Mouse (Mus musculus) B cell, adult 62 days (primary cell): ENCODE measurements around the gene Tas2r131. TPM values are rescaled to one million over a fixed set of nuclear protein-coding genes. Genes with fewer than 3 reads are reported as not detected.

Source experiments
- total RNA-seq: library from RNA; stranded (reverse); gene quantifications from 4 replicates; pipeline ENCODE4 v1.2.4, GENCODE M21; 2023

The Tas2r131 gene
- not detected in 4 replicates for total RNA-seq

GRCm38 (mm10) chr6:132957819-132958218 is at the start of gene Tas2r131:
Gene Tas2r131, minus strand, starts transcription at chr6:132957919.

GRCm38 (mm10) chr6:132980865-132981264 is 23.1 kb upstream of the Tas2r131 start, which contains the start of gene Tas2r109:
Gene Tas2r109, minus strand, starts transcription at chr6:132980965.

GRCm38 (mm10) chr6:132950802-132951201 is 6.9 kb downstream of the Tas2r131 start, which contains the start of gene Tas2r129:
Gene Tas2r129, plus strand, starts transcription at chr6:132951102.

GRCm38 (mm10) chr6:132909351-132909750 is 48.4 kb downstream of the Tas2r131 start, which contains the start of gene Tas2r125:
Gene Tas2r125, plus strand, starts transcription at chr6:132909651.

Other genes starting within 250 kb of the Tas2r131 start
- gene Tas2r122, start 246.0 kb downstream of the Tas2r131 start, total RNA-seq: not detected in 4 replicates
- not detected in 4 replicates for gene Tas2r115, start 219.9 kb downstream of the Tas2r131 start, total RNA-seq
- not detected in 4 replicates for gene Tas2r124, start 203.2 kb downstream of the Tas2r131 start, total RNA-seq
- not detected in 4 replicates for gene Tas2r102, start 195.8 kb downstream of the Tas2r131 start, total RNA-seq
- gene Tas2r136, start 179.8 kb downstream of the Tas2r131 start, total RNA-seq: not detected in 4 replicates
- gene Tas2r117, start 155.1 kb downstream of the Tas2r131 start, total RNA-seq: not detected in 4 replicates
- gene Tas2r123, start 110.8 kb downstream of the Tas2r131 start, total RNA-seq: not detected in 4 replicates
- not detected in 4 replicates for gene Tas2r116, start 102.5 kb downstream of the Tas2r131 start, total RNA-seq
- gene Tas2r110, start 89.9 kb downstream of the Tas2r131 start, total RNA-seq: not detected in 4 replicates
- gene Tas2r113, start 64.9 kb downstream of the Tas2r131 start, total RNA-seq: not detected in 4 replicates
- not detected in 4 replicates for gene Tas2r125, start 48.3 kb downstream of the Tas2r131 start, total RNA-seq
- gene Tas2r129, start 6.8 kb downstream of the Tas2r131 start, total RNA-seq: not detected in 4 replicates
- gene Tas2r109, start 23.0 kb upstream of the Tas2r131 start, total RNA-seq: not detected in 4 replicates
- gene Tas2r103, start 79.2 kb upstream of the Tas2r131 start, total RNA-seq: not detected in 4 replicates
- gene Tas2r140, start 97.9 kb upstream of the Tas2r131 start, total RNA-seq: not detected in 4 replicates
- 10.5 to 15.0 TPM (median 14.4 TPM) in 4 replicates for gene Smim10l1, start 147.0 kb upstream of the Tas2r131 start, total RNA-seq